In the genomic region with DNA sequence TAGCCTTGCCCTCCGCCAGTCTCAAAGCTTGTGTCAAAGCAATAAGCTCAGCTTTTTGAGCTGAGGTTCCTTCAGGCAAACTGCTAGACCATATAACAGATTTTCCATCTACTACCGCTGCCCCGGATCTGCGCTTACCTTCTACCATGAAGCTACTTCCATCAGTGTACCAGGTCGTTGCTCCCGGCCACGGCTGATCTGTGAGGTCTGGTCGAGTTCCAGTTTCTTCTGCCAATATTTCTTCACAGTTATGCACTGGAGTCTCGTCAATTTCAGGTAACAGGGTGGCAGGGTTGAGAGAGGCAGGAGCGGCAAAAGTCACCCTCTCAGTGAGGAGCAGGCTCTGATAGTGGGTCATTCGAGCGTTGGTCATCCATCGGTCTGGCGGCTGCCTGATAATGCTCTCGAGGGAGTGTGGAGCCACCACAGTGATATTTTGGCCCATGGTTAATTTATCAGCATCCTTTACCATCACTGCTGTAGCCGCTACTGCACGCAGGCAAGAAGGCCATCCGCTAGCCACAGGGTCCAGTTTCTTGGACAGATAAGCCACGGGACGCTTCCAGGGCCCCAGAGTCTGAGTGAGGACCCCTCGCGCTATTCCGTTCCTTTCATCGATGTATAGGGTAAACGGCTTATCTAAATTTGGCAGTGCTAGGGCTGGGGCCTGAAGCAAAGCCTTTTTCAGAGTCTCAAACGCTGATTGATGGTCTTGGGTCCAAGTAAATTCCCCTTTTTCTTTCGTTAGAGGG, we compare ENCODE assay signal across 10 mouse cellular contexts.
DNase-seq lines count a peak whose midpoint lies in the region; ATAC-seq and TF ChIP-seq lines count a peak whose summit lies in the region.
"Had no signal": no experiment of that assay in that cellular context is flagged by ENCODE, and none has a peak within 500 bp of the region (broad histone marks: within the 10 kb centered on the region; RNA-seq: fewer than 3 reads in every experiment).

No protein-coding gene starts in this region.

- H3K4me1 ChIP-seq in kidney, adult 2 months (ENCODE audit: control insufficient read depth, insufficient read depth, low read length), result no peaks in the 10 kb centered on the region
- H3K4me1 ChIP-seq in kidney, embryonic 15.5 days, result no peaks in the 10 kb centered on the region
- H3K4me1 ChIP-seq: lung, embryonic 15.5 days had no signal

- no peak for ATAC-seq in kidney, embryonic 15.5 days (replicated peaks; ENCODE audit: low FRiP score)

- peaks cover 78% of the 10 kb centered on the region for H3K9me3 ChIP-seq in kidney, embryonic 15.5 days (replicated peaks)

- H3K27me3 ChIP-seq in kidney, adult 2 months (replicated peaks; ENCODE audit: control insufficient read depth, insufficient read depth, low read length), result no peaks in the 10 kb centered on the region
- peaks cover 14% of the 10 kb centered on the region for H3K27me3 ChIP-seq in kidney, embryonic 15.5 days
- H3K27me3 ChIP-seq: lung, embryonic 15.5 days had no signal

- 57% methylated on average over 27 of the region's 27 CpGs for WGBS in kidney, adult 2 months
- 63% methylated on average over 27 of the region's 27 CpGs for WGBS in kidney, embryonic 15.5 days

- no peak overlapping the region for H3K27ac ChIP-seq in kidney, adult 2 months (ENCODE audit: insufficient read depth, low read depth, low read length)
- no peak overlapping the region for H3K27ac ChIP-seq in kidney, embryonic 15.5 days
- H3K27ac ChIP-seq: lung, embryonic 15.5 days had no signal

- H3K4me3 ChIP-seq in kidney, adult 2 months (ENCODE audit: insufficient read depth, low read depth, low read length), result no peak overlapping the region
- H3K4me3 ChIP-seq in kidney, embryonic 15.5 days (replicated peaks), result no peak overlapping the region
- H3K4me3 ChIP-seq: lung, embryonic 15.5 days had no signal

- DNase-seq in kidney, adult 2 months, result peak; percentile 2
- peak; percentile 4 for DNase-seq in urinary bladder, postnatal 14 days (ENCODE audit: low spot score)
- no peak for DNase-seq in urinary bladder, postnatal 36 days (ENCODE audit: low spot score in 2 of 2)
- peak; percentile 4 to 14 for DNase-seq in gastrocnemius, postnatal 36 days
- DNase-seq in thymus, postnatal 4 days, result peak; percentile 6
- no peak for DNase-seq in left cerebral cortex, postnatal 36 days (ENCODE audit: low spot score in 2 of 2)
- no peak for DNase-seq in left cerebral cortex, postnatal 14 days (ENCODE audit: low spot score in 2 of 2)
- DNase-seq: heart, postnatal 10 days had no signal

- no peak for TF ChIP-seq POLR2A in kidney, adult 2 months (IDR thresholded peaks at IDR 0.05; ENCODE audit: low read depth, low read length)

- TF ChIP-seq CTCF in kidney, adult 2 months (conservative IDR thresholded peaks at IDR 0.05; ENCODE audit: insufficient read depth, insufficient read length, low read depth, low read length), result no peak

- no peaks in the 10 kb centered on the region for H3K36me3 ChIP-seq in kidney, adult 2 months (ENCODE audit: control insufficient read depth, insufficient read depth, low read length)
- peaks cover 39% of the 10 kb centered on the region for H3K36me3 ChIP-seq in kidney, embryonic 15.5 days

- no peak overlapping the region for H3K4me2 ChIP-seq in kidney, embryonic 15.5 days
- H3K4me2 ChIP-seq: lung, embryonic 15.5 days had no signal

- no peak overlapping the region for H3K9ac ChIP-seq in kidney, embryonic 15.5 days
- H3K9ac ChIP-seq: lung, embryonic 15.5 days had no signal

- intact Hi-C loops in gastrocnemius, postnatal 36 days (cut with DNase I), result no loop called here
- intact Hi-C loops in left cerebral cortex, postnatal 36 days (cut with DNase I), result no loop called here
- intact Hi-C loops in left cerebral cortex, postnatal 14 days (cut with DNase I), result no loop called here

Comparison
In these comparisons a context has a peak if more than half of its experiments do, and no peak if none do; other contexts are left out.
1. DNase-seq: peak in kidney, adult 2 months (single experiment), urinary bladder, postnatal 14 days (single experiment), gastrocnemius, postnatal 36 days (2 of 2) and thymus, postnatal 4 days (single experiment); none in urinary bladder, postnatal 36 days (0 of 2), left cerebral cortex, postnatal 36 days (0 of 2) and left cerebral cortex, postnatal 14 days (0 of 2).